Mouse (Mus musculus) C2C12 (cell line): Measurements from ENCODE around the gene Pou3f3.

ENCODE experiments used
- CTCF ChIP-seq: IDR thresholded peaks from one replicate; pipeline ENCODE4 v1.5.1; 2011; ENCODE audit not compliant: control insufficient read depth, insufficient read depth, insufficient read length
- MYOD1 ChIP-seq: IDR thresholded peaks from one replicate; pipeline ENCODE4 v1.6.1; 2011; ENCODE audit warnings: low read depth; ENCODE audit not compliant: control insufficient read depth, insufficient read length

DNA sequence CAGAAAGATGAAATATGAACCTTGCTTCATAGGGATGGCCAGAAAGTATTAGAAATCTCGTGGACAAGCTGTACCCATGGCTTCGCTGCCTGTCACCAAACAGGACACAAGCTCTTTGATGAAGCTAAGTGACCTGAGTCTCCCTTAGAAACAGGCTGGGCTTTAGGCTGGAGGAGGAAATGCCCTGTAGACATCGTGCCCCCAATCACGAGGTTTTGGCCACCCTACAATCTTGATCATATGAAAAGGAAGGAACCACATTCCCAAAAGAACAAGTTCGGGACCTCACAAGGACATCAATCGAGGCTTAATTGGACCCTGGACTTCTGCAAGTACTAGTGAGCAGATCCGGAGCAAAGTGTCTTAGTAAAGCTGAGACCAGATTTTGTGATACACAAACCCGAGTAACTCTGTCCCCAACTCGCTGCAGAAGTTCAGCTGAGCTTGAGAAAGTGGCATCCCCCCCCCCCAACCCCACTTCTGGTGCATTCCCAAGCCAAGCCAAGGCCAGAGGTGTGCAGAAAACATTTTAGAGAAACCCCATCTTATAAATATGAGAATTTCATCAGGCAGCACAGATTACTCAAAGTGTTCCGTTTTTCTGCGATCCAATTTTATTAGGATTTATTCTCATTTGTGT, 10.1 kb upstream of the Pou3f3 start:
- no peak for TF ChIP-seq CTCF
- TF ChIP-seq MYOD1 = no peak
